In genomic region chr9:49493979-49494649, GRCm38 (mm10) we compare ENCODE assay signal across 9 mouse cellular contexts. TPM values are rescaled to one million over a fixed set of nuclear protein-coding genes. Genes with fewer than 3 reads are reported as not detected.
DNase-seq lines count a peak whose midpoint lies in the region; ATAC-seq lines count a peak whose summit lies in the region.
"Had no signal": no experiment of that assay in that cellular context is flagged by ENCODE, and none has a peak within 500 bp of the region (broad histone marks: within the 10 kb centered on the region; RNA-seq: fewer than 3 reads in every experiment).

No protein-coding gene starts in this region.

- H3K9me3 ChIP-seq in hindbrain, embryonic 14.5 days (ENCODE audit: control insufficient read depth, low read length) = no peaks in the 10 kb centered on the region
- H3K9me3 ChIP-seq: liver, embryonic 15.5 days had no signal

- H3K27ac ChIP-seq in hindbrain, embryonic 14.5 days = no peak overlapping the region
- H3K27ac ChIP-seq: liver, embryonic 15.5 days had no signal

- peak overlapping the region; percentile 20 for H3K4me2 ChIP-seq in hindbrain, embryonic 14.5 days (replicated peaks)
- H3K4me2 ChIP-seq: liver, embryonic 15.5 days had no signal

- no peak overlapping the region for H3K4me3 ChIP-seq in hindbrain, embryonic 14.5 days (replicated peaks; ENCODE audit: low read length)
- H3K4me3 ChIP-seq: liver, embryonic 15.5 days had no signal

- H3K9ac ChIP-seq in hindbrain, embryonic 14.5 days = peak overlapping the region; percentile 34; the same call in 1 of the 2 replicates
- H3K9ac ChIP-seq: liver, embryonic 15.5 days had no signal

- DNase-seq in left cerebral cortex, adult 11 months (ENCODE audit: low spot score) = peak; percentile 43
- DNase-seq in left cerebral cortex, postnatal 36 days (ENCODE audit: low spot score in 2 of 2) = no peak
- peak; percentile 78 for DNase-seq in cerebellum, adult 9-10 months
- peak; percentile 92 for DNase-seq in hindbrain, embryonic 14.5 days (ENCODE audit: low spot score)
- DNase-seq in layer of hippocampus, postnatal 14 days (ENCODE audit: low spot score in 2 of 2) = peak; percentile 56 to 84
- DNase-seq in right cerebral cortex, postnatal 25 days = peak; percentile 47

- no peaks in the 10 kb centered on the region for H3K36me3 ChIP-seq in hindbrain, embryonic 14.5 days (replicated peaks; ENCODE audit: control insufficient read depth, insufficient read depth)
- H3K36me3 ChIP-seq: liver, embryonic 15.5 days had no signal

- intact Hi-C loops in left cerebral cortex, postnatal 36 days (cut with DNase I) = loop anchor here (2.0 to 10.0 kb wide), 3 partner anchors 681 to 1035 kb away; partner anchors contain the start of gene Pts

- H3K4me1 ChIP-seq in hindbrain, embryonic 14.5 days (replicated peaks; ENCODE audit: control insufficient read depth, insufficient read depth, low read length) = 0 out of 2 replicates have a peak, but pooled peaks cover 3% of the 10 kb centered on the region
- H3K4me1 ChIP-seq: liver, embryonic 15.5 days had no signal

- no peaks in the 10 kb centered on the region for H3K27me3 ChIP-seq in hindbrain, embryonic 14.5 days (ENCODE audit: control insufficient read depth, insufficient read depth, low read length)
- H3K27me3 ChIP-seq: liver, embryonic 15.5 days had no signal

- 2% methylated on average over 4 of the region's 4 CpGs for WGBS in hindbrain, embryonic 14.5 days

- peak; percentile 82 for ATAC-seq in frontal cortex, adult (ENCODE audit: low TSS enrichment)
- ATAC-seq in hindbrain, embryonic 14.5 days (ENCODE audit: low FRiP score) = peak; percentile 70; the same call in 1 of the 2 replicates
- ATAC-seq in megakaryocyte, adult 5-6 weeks (ENCODE audit: poor library complexity, severe bottlenecking) = peak; percentile 93

RNA-seq across cellular contexts. Expression of gene Ttc12, which starts 8.1 kb away (rescaled TPM):
- 1 to 10 TPM in 1 of 2 experiments, under 1 TPM in 1; 0.96 to 1.2 TPM for total RNA-seq in left cerebral cortex, postnatal 36 days (2021)
- polyA plus RNA-seq in hindbrain, embryonic 14.5 days (2014; fragmentation: Nextera tagmentation; extraction: Ambion mirVana) = 2.6 and 2.7 TPM in 2 replicates
- 1 to 10 TPM; 2.1 to 2.3 TPM for total RNA-seq in layer of hippocampus, postnatal 14 days (2021)
- 1.4 and 1.7 TPM in 2 replicates for total RNA-seq in megakaryocyte, adult 5-6 weeks (2015)
- total RNA-seq in megakaryocyte, adult 5-6 weeks (2017) = 1.7 and 1.9 TPM in 2 replicates

Comparison
In these comparisons a context has a peak if more than half of its experiments do, and no peak if none do; other contexts are left out.
1. DNase-seq: peak in left cerebral cortex, adult 11 months (single experiment), cerebellum, adult 9-10 months (single experiment), hindbrain, embryonic 14.5 days (single experiment), layer of hippocampus, postnatal 14 days (2 of 2) and right cerebral cortex, postnatal 25 days (single experiment); none in left cerebral cortex, postnatal 36 days (0 of 2).
2. Peak in every context shown above with its lines, with median percentiles within 50 percentile points of each other: ATAC-seq.